Mouse (Mus musculus): Measurements from ENCODE around the gene Cdh9. TPM values are rescaled to one million over a fixed set of nuclear protein-coding genes. Genes with fewer than 3 reads are reported as not detected.

Cdh9 gene
- total RNA-seq (2021) = not detected
- long read RNA-seq, experiment 1 = 0 reads
- long read RNA-seq, experiment 2 = 0 reads

DNA sequence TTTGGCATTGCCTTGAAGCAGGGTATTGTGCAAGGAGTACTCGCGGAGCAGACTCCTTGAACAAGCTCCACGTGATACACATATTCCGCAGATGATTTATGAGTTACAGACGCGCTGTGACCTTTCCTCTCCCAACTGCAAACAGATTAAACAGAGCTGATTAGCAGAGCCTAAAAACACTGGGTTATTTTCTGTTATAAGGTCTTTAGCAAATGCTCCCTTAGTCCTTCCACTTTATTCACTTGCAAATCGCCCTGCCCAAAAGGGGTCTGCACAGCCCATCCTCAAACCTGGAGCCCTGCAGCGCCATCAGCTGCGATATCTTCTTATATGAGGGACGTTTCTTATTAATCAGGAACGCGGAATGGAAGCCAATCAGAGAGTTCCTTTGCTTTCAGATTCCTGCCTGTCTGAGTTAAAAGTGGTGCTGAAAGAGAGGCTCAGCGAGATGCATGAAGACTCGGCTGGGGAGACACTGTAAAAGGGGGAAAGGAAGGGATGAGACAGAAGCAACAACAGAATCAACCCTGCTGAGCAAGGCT lies at the start of gene Cdh9:
Gene Cdh9 (plus strand): TSS at position 287 of the 542 bp plus-strand sequence.
- no peak for DNase-seq
- intact Hi-C loops (cut with DNase I) = no loop called here

DNA sequence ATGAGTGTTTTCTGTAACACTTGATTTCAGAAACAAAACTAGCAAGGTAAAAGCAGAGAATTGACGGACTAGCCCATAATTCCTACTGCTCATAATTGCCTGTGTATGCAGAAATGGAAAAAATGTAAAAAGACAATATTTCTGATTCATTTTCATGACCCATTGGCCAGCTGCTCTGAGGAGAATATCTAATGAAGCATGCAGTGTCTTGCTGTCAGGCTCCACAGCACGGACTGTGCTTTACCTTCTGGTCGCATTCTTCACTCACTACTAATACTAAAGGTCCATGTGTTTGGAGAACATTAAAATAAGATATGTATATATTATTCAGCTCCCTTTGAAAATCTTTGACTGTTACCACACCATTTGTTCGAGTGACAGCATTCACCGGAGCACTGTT lies 49.5 kb upstream of the Cdh9 start:
- no peak for DNase-seq
- intact Hi-C loops (cut with DNase I) = no loop called here

- no peak for DNase-seq
- intact Hi-C loops (cut with DNase I) = no loop called here
Measured at GRCm38 (mm10) chr15:16699821-16700220, 28.7 kb upstream of the Cdh9 start.

DNA sequence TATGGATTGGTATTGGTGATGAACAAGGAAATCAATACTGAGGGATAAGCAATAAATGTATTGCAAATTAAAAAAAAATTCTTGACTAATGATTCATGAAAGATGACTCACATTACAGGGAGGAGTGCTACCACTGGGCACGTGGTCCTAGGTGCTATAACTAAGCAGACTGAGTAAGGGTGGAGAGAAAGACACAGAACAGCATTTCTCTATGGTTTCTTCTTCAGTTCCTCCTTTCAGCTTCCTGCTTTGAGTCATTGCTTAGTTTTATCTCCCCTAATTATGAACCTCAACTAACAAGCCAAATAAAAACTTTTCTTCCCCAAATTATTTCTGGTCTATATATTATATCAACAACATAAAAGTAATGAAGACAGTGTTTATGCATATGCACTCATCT lies 26.2 kb upstream of the Cdh9 start:
- no peak for DNase-seq
- intact Hi-C loops (cut with DNase I) = no loop called here

- intact Hi-C loops (cut with DNase I) = no loop called here
- no peak for DNase-seq
Measured at GRCm38 (mm10) chr15:16739088-16739487, 10.5 kb downstream of the Cdh9 start.

GRCm38 (mm10) chr15:16746672-16747071 lies 18.1 kb downstream of the Cdh9 start:
- intact Hi-C loops (cut with DNase I) = no loop called here
- DNase-seq = no peak

- DNase-seq = no peak
- intact Hi-C loops (cut with DNase I) = no loop called here
Measured at GRCm38 (mm10) chr15:16763252-16763651, 34.7 kb downstream of the Cdh9 start.

DNA sequence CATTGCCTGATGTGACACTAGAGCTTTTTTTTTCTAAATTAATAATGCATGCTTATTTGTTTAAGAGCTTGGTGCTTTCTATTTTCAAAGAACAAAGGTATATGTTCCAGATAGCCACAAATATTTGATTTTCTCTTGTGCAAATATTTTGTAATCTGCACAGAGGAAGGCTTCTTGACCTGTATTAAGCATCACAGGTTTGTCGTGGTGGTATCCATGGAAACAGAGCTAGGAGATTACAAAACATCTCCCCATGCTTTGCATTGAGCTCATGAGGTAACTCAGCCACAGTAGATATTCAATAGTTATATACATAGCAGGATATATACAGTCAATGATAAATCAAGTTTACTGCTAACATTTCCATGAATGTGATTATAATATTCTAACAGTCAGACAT lies 56.0 kb downstream of the Cdh9 start:
- DNase-seq = no peak
- intact Hi-C loops (cut with DNase I) = no loop called here

GRCm38 (mm10) chr15:16792857-16793256 lies 64.3 kb downstream of the Cdh9 start:
- DNase-seq = no peak
- intact Hi-C loops (cut with DNase I) = no loop called here

- intact Hi-C loops (cut with DNase I) = no loop called here
- DNase-seq = no peak
Measured at GRCm38 (mm10) chr15:16801302-16801701, 72.7 kb downstream of the Cdh9 start.

DNA sequence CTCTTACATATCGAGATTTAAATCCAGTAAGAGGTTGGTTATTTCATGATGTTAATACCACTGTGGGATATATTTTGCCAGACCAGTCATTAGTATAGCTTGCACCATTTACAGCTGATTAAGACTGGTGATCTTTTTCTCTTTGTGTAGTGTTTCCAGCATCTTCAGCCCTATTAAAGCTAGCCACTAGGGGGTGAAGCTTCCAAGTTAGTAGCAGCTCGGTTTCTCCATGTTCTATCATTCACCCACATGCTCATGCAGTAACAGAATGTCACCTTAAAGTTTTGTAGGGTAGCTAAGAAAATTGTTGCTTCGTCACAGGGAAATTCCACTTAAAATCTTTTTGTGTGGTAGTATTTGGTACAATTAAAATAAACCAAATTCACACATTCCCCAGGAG lies 82.2 kb downstream of the Cdh9 start:
- intact Hi-C loops (cut with DNase I) = no loop called here
- DNase-seq = no peak

GRCm38 (mm10) chr15:16814035-16814434 lies 85.5 kb downstream of the Cdh9 start:
- intact Hi-C loops (cut with DNase I) = no loop called here

DNA sequence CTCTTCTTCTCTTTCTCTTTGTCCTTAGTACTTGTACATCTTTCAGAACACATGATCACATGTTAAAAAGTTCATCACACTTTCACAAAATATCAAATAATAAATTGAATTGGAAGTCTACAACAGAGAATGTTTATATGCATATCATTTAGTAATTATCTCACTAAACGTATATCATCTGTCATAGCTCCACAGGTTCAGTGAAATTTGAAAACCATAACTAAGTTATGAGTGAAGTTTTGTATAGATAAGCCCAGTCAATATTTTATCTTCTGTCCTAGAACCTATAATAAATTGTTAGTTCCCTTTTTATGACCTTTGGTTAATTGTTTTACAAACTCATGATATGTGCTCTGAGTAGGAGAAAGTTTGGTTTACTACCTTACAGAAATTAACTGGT lies 106.2 kb downstream of the Cdh9 start:
- no peak for DNase-seq
- intact Hi-C loops (cut with DNase I) = no loop called here

More at GRCm38 (mm10) chr15:16814035-16814434, 85.5 kb downstream of the Cdh9 start:
- no peak for DNase-seq

- no peak for DNase-seq
- intact Hi-C loops (cut with DNase I) = no loop called here
Measured at GRCm38 (mm10) chr15:16882542-16882941, 154.0 kb downstream of the Cdh9 start.

- DNase-seq = no peak
- intact Hi-C loops (cut with DNase I) = no loop called here
Measured at GRCm38 (mm10) chr15:16896674-16897073, 168.1 kb downstream of the Cdh9 start.
